Mouse (Mus musculus) cerebellum, adult 9-11 months (tissue): ENCODE results near the gene 1700012A03Rik.

Experiments
- DNase-seq: peaks from one replicate; pipeline ENCODE4 v3.0.0; 2022

The 1700012A03Rik gene

GRCm38 (mm10) chr6:32105547-32106275 lies 55.7 kb downstream of the 1700012A03Rik start:
- no peak for DNase-seq
